Mouse (Mus musculus) kidney, postnatal 25 days (tissue): Measurements from ENCODE around the gene Lrsam1.

Experiments used
- DNase-seq, 2 experiments: peaks; one replicate each; pipeline ENCODE4 v3.0.0; 2021; ENCODE audit warnings: mixed read lengths in 2 of 2

The Lrsam1 gene

GRCm38 (mm10) chr2:32926330-32927075 lies 34.9 kb downstream of the Lrsam1 start:
- peak in 1 of 2 experiments; percentile 55 for DNase-seq

GRCm38 (mm10) chr2:32924306-32924844 lies 37.0 kb downstream of the Lrsam1 start:
- DNase-seq: no peak

- no peak for DNase-seq
Observed at GRCm38 (mm10) chr2:32923551-32924250, 37.7 kb downstream of the Lrsam1 start.

DNA sequence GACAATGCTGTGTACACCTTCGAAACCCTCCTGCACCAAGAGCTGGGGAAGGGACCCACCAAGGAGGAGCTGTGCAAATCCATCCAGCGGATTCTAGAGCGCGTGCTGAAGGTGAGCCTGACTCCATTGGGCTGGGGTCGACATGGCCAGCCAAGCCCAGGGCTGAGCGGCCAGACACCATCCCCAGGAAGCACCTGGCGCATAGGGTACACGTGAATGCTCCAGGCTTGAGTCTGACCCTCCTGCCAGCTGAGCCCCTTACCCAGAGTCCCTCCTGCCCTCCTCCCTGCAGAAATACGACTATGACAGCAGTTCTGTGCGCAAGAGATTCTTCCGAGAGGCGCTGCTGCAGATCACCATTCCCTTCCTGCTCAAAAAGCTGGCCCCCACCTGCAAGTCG lies 38.9 kb downstream of the Lrsam1 start:
- no peak for DNase-seq

GRCm38 (mm10) chr2:32921801-32922380 lies 39.5 kb downstream of the Lrsam1 start:
- no peak for DNase-seq

DNA sequence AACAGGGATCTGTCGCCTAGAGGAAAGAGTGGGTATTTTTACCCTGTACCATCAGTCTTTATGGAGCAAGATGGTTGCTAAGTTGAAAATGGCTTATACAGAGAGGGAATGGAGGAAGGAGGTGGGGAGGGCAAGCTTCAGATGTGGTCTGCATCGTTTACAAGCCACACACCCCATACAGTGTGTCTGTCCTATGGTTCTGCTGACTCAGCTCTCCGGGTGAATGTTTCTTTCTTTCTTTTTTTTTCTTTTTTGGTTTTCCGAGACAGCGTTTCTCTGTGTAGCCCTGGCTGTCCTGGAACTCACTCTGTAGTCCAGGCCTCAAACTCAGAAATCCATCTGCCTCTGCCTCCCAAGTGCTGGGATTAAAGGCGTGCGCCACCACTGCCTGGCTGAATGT lies 40.2 kb downstream of the Lrsam1 start:
- no peak for DNase-seq

DNA sequence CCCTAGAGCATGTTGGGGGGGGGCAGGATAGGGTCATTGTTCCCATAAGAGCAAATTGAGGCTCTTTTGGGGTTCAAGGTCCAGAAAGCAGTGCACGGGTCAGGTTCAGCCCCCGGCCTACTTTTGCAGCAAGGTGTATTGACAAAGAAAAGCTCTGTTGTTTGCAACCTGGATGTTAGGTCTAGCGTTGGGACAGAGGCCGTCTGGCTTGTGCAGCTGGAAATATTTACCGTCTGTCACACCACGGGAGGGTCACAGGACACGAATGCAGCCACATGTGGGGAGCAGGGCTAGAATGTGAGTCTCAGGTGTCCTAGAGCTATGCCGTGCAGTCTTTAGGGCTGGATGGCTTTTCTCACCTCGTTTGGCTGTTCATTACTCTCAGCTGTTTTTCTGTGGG lies 43.0 kb downstream of the Lrsam1 start:
- no peak for DNase-seq

- peak in 1 of 2 experiments; percentile 59 for DNase-seq
Observed at GRCm38 (mm10) chr2:32917526-32917925, 43.9 kb downstream of the Lrsam1 start.

- DNase-seq: peak; percentile 70 to 83
Observed at GRCm38 (mm10) chr2:32914896-32915295, 46.5 kb downstream of the Lrsam1 start.

DNA sequence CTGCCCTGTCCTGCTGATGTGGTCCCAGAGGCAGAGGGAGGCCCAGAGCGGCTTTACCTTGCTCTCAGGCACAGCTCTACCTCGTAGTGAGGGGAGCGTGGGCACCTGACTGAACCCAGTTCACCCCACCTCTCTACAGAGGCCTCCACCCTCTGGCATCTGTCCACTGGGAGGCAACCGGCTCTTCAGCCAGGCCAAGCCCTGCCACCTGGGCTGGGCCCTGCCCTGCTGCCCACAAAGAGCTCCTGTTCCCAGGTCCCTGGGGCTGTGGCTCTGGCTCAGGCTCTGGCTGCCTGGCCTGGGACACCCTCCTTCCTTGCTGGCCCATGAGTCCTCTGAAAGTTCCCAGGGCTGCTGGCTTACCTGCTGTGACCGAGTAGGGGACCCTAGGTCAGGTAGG lies 47.1 kb downstream of the Lrsam1 start:
- peak; percentile 16 to 61 for DNase-seq

DNA sequence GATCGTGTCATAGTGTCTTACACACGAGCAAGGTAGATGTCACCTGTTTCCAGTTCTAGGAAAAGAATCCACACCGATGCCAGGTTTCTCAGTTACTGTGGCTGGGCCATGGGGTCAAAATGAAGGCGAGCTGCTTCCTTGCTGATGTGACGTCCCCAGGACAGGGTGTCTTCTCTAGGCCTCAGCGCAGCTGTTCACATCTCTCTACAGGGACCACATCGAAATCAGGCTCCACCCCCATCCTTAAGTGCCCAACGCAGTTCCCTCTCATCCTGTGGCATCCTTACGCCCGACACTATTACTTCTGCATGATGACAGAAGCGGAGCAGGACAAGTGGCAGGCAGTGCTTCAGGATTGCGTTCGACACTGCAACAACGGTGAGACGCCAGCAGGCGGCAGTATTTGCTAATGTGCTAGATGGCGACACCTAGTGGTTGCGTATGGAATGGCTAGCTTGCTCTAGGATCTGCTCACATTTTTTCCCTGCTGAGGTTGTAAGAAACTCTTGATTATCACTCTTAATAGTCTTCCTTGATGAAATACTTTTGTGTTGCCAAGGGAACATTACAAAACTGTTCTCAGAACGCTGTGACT lies 49.1 kb downstream of the Lrsam1 start:
- peak; percentile 82 to 94 for DNase-seq

GRCm38 (mm10) chr2:32911639-32912182 lies 49.7 kb downstream of the Lrsam1 start:
- no peak for DNase-seq

GRCm38 (mm10) chr2:32908796-32909195 lies 52.6 kb downstream of the Lrsam1 start:
- peak; percentile 34 to 69 for DNase-seq

DNA sequence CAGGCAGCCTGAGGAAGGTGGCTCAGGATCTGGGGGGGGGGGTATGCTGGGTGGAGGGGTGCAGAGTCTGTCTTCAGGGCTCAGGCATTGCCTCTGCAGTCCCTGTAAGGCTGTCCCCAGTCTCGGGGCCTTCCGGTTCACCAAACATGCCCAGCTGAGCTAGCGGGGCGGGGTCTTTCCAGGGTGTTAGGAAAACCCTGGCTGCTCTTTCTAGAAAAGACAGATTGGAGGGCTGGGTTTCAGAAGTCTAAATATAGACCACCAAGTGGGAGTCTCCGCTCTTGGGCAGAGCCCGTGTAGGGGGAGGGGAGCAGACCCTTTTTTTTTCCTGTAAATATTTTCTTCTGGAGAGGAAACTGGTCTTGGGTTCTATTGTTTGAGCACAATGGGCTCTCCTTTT lies 53.1 kb downstream of the Lrsam1 start:
- DNase-seq: peak; percentile 67 to 82

- DNase-seq: no peak
Observed at GRCm38 (mm10) chr2:32907442-32907841, 54.0 kb downstream of the Lrsam1 start.

DNA sequence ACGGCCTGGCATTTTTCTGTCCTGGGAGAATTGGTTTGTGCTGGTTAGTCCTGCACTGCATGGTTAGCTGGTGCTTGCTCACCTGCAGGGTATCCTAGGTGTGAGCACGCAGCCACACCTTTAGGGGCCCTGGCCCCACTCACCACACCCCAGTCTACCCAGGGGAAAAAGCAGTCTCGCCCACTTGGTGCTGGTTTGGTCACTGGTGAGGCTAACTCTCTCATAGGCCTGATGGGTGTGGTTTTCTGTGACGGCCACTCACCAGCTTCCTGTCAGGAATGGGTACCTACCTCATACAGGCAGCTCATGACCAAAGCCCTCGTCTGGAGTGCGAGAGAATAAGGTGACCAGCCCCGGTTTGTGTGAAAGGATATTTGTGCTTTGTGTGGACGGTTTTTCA lies 56.1 kb downstream of the Lrsam1 start:
- no peak for DNase-seq

DNA sequence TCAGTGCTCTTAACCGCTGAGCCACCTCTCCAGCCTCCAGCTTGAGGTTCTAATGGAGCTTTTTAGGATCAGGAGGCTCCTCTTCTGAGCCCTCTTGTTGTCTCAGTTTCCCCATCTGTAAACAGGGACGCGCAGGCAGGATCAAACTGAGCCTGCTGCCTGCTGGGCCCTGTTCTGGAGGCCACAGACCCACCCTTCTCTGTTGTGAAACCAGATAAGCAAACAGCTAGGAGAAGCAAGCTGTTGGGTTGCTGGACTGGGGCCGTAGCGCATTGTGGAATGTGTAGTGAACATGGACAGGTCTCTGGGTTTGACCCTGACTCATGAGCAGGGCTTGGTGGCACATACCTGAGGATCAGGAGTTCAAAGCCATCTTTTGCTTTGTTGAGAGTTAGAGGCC lies 56.8 kb downstream of the Lrsam1 start:
- DNase-seq: no peak

DNA sequence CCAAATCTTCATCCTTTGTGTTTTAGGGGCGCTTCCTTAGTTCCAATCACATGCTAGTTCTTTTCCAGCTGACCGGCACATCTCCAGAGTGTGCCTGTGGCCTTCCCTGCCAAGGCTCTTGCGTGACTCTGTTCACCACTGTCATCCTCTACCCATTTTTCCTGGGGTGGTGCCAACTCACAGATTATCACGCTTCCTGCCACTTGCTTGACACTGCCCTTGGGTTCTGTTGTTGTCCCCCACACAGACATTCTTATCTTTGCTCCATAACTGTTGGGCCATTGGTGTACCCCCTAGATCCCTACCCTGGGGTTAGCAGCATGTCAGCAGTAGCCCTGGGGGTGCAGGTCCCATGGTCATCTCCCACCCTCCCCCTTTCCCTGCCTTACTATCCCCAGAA lies 57.9 kb downstream of the Lrsam1 start:
- DNase-seq: no peak

- DNase-seq: no peak
Observed at GRCm38 (mm10) chr2:32902126-32902525, 59.3 kb downstream of the Lrsam1 start.

GRCm38 (mm10) chr2:32898983-32899382 lies 62.4 kb downstream of the Lrsam1 start:
- DNase-seq: peak; percentile 61 to 70

DNA sequence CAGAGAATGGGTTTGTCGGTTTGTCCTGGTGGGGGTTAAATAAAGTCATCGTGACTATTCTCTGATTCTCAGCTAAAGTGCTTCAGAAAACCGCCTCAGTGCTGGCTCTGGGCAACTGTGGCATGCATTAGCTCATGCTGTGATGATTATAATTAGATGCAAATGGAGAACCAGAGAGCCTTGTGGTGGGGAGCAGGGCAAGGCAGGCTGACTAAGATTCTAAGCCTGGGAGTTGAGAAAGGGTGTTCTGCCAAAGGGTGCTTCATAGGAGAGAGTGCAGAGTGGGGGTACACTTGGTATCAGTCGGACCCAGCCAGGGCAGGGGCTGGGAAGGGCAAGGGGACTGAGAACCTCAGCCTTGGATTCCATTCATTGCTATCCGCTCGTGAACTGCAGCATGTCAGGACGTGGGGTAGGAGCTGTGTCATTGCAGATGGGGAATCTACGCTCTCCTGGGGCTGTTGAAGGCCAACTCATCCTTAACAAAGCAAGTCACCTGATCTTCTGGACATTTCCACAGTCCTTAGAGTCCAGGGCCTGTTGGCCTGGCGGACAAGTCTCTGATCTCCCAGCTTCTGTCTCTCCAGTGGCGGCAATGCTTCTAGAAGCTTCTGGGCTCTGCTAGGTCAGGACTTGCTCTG lies 64.8 kb downstream of the Lrsam1 start:
- no peak for DNase-seq

- DNase-seq: peak; percentile 55 to 83
Observed at GRCm38 (mm10) chr2:32895606-32896106, 65.8 kb downstream of the Lrsam1 start.
